Mouse (Mus musculus): ENCODE data around the gene Bex6. TPM values are rescaled to one million over a fixed set of nuclear protein-coding genes. Genes with fewer than 3 reads are reported as not detected.

Bex6 gene
- total and polyA plus RNA-seq, 2 experiments from 2014 or later, result not detected

DNA sequence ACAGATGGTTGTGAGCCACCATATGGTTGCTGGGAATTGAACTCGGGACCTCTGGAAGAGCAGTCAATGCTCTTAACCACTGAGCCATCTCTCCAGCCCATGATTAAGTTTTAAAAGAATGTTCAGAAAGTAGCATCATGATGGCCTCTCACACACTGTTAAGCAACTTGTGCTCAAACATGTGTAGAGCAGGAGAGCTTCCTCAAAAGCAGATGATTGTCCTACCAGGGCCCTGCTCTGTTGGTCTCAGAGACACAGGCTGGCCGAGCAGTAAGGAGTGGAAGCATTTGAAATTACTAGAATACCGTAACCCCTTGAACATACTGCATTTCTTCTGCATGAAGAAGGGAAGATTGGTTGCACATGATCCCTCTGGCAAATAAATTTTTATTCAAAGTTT lies 20.7 kb upstream of the Bex6 start:
- Histone ChIP-seq H3K9ac (replicated peaks; ENCODE audit: low read length, poor library complexity, severe bottlenecking) (no peak overlapping the region), H3K36me3 (ENCODE audit: insufficient read depth, low read length) (no peaks in the 10 kb centered on the region), H3K4me1 (ENCODE audit: insufficient read depth, low read length) (no peaks in the 10 kb centered on the region), H3K27me3 (ENCODE audit: insufficient read depth, low read length) (no peaks in the 10 kb centered on the region), H3K27ac (ENCODE audit: low read depth, low read length) (no peak overlapping the region), H3K4me2 (ENCODE audit: low read depth, low read length, poor library complexity, severe bottlenecking) (no peak overlapping the region), H3K9me3 (ENCODE audit: low read length) (no peaks in the 10 kb centered on the region), H3K4me3 (ENCODE audit: low read depth, low read length) (no peak overlapping the region)
- ATAC-seq (ENCODE audit: low FRiP score), result no peak
- WGBS, result 95% methylated on average over 3 of the region's 3 CpGs
- no peak for TF ChIP-seq CTCF (IDR thresholded peaks at IDR 0.05)
- no peak for DNase-seq (ENCODE audit: low spot score)

DNA sequence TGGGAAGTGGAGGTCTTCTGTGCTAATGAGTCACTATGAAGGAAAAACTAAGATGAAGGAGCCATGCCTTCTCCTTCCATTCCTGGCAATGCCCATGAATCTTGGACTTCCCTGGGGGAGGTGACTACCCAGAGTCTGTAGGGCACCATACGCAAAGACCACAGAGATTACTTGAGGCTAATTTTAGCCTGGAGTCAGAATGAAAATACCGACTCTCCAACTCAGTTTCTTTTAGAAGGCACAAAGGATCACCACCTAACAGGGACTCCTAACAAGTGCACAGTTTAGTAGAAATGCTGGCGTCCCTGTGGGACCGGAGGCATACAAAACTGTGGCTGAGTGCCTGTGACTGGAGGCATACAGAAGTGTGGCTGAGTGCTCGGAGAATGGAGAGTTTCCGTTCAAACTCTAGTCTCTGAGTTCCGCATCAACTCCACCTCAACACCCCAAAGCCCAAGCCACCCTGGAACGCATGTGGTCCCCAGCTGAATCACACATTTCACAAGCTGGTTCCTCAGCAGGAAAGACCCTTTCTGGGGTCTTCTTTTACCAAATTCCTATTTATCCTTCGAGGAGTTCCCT lies 18.8 kb upstream of the Bex6 start:
- DNase-seq (ENCODE audit: low spot score) (no peak), ATAC-seq (ENCODE audit: low FRiP score) (no peak)
- Histone ChIP-seq H3K9ac (replicated peaks; ENCODE audit: low read length, poor library complexity, severe bottlenecking) (no peak overlapping the region), H3K4me2 (ENCODE audit: low read depth, low read length, poor library complexity, severe bottlenecking) (no peak overlapping the region), H3K27me3 (ENCODE audit: insufficient read depth, low read length) (peaks cover 5% of the 10 kb centered on the region; the same call in 1 of the 2 replicates), H3K4me1 (ENCODE audit: insufficient read depth, low read length) (0 out of 2 replicates have a peak, but pooled peaks cover 3% of the 10 kb centered on the region), H3K27ac (ENCODE audit: low read depth, low read length) (no peak overlapping the region), H3K36me3 (ENCODE audit: insufficient read depth, low read length) (no peaks in the 10 kb centered on the region), H3K4me3 (ENCODE audit: low read depth, low read length) (no peak overlapping the region), H3K9me3 (ENCODE audit: low read length) (no peaks in the 10 kb centered on the region)
- WGBS, result 88% methylated on average over 9 of the region's 9 CpGs
- no peak for TF ChIP-seq CTCF (IDR thresholded peaks at IDR 0.05)

DNA sequence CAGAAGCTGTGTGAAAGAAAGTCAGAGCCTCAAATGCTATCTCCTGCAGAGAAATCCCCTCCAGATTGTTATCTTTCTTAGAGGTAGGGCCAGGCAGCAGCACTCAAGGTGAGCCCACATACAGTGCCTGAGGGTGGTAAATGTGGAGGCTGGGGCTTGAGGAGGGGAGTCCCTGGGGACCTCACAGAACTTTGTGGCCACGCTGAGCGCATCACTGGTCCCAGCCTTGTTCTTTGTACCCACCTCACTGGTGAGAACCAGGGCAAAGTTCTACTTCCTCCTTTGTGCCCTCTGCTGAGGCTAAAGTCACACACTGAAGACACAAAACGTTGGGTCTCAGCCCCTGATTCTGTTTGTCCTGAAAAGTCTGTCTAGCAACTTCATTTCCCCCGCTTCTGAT lies 16.2 kb upstream of the Bex6 start:
- Histone ChIP-seq H3K9me3 (ENCODE audit: low read length) (no peaks in the 10 kb centered on the region), H3K36me3 (ENCODE audit: insufficient read depth, low read length) (no peaks in the 10 kb centered on the region), H3K4me1 (ENCODE audit: insufficient read depth, low read length) (0 out of 2 replicates have a peak, but pooled peaks cover 3% of the 10 kb centered on the region), H3K4me3 (ENCODE audit: low read depth, low read length) (no peak overlapping the region), H3K9ac (replicated peaks; ENCODE audit: low read length, poor library complexity, severe bottlenecking) (no peak overlapping the region), H3K4me2 (ENCODE audit: low read depth, low read length, poor library complexity, severe bottlenecking) (no peak overlapping the region), H3K27me3 (ENCODE audit: insufficient read depth, low read length) (peaks cover 5% of the 10 kb centered on the region; the same call in 1 of the 2 replicates), H3K27ac (ENCODE audit: low read depth, low read length) (no peak overlapping the region)
- TF ChIP-seq CTCF (IDR thresholded peaks at IDR 0.05), result no peak
- DNase-seq (ENCODE audit: low spot score) (no peak), ATAC-seq (ENCODE audit: low FRiP score) (no peak)
- WGBS, result 78% methylated on average over 4 of the region's 4 CpGs

- Histone ChIP-seq H3K4me3 (ENCODE audit: low read depth, low read length) (no peak overlapping the region), H3K9ac (replicated peaks; ENCODE audit: low read length, poor library complexity, severe bottlenecking) (no peak overlapping the region), H3K27me3 (ENCODE audit: insufficient read depth, low read length) (peaks cover 5% of the 10 kb centered on the region; the same call in 1 of the 2 replicates), H3K9me3 (ENCODE audit: low read length) (no peaks in the 10 kb centered on the region), H3K27ac (ENCODE audit: low read depth, low read length) (no peak overlapping the region), H3K4me2 (ENCODE audit: low read depth, low read length, poor library complexity, severe bottlenecking) (no peak overlapping the region), H3K4me1 (ENCODE audit: insufficient read depth, low read length) (0 out of 2 replicates have a peak, but pooled peaks cover 3% of the 10 kb centered on the region), H3K36me3 (ENCODE audit: insufficient read depth, low read length) (no peaks in the 10 kb centered on the region)
- DNase-seq (ENCODE audit: low spot score) (no peak), ATAC-seq (ENCODE audit: low FRiP score) (no peak)
- no peak for TF ChIP-seq CTCF (IDR thresholded peaks at IDR 0.05)
- 81% methylated on average over 5 of the region's 5 CpGs for WGBS
Measured at GRCm38 (mm10) chr16:32163891-32164290, 15.7 kb upstream of the Bex6 start.

DNA sequence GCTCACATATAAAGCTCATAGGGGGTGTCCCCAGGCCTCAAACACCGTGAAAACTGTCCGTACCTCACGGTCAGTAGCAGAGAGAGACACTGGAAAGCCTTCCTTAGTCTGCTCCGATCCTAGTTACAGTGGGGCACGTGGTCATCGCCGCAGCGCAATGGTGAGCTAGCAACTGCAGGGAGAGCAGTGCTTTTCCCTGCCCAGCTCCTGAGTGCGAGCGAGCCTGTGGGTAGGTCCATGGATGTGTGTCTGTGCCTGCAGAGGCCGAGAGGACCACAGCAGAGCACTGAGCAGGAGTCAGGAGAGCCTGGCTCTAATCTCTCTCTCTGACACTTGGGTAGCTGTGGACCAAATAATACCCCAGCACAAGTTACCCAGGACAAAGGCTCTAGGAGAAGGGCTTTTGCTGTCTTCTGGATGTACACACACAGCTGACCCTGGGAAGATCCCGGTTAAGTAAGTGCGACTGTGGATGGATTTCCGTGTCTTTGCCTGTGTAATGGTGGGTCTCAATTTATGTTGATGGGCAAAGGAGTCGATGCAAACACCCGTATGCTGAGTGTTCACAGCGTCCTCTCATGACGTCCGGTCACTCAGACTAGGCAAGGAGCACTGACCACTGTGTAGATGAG lies 15.1 kb upstream of the Bex6 start:
- Histone ChIP-seq H3K27me3 (ENCODE audit: insufficient read depth, low read length) (peaks cover 5% of the 10 kb centered on the region; the same call in 1 of the 2 replicates), H3K9ac (replicated peaks; ENCODE audit: low read length, poor library complexity, severe bottlenecking) (no peak overlapping the region), H3K4me3 (ENCODE audit: low read depth, low read length) (peak overlapping the region; percentile 41; the same call in 1 of the 2 replicates), H3K27ac (ENCODE audit: low read depth, low read length) (no peak overlapping the region), H3K9me3 (ENCODE audit: low read length) (no peaks in the 10 kb centered on the region), H3K36me3 (ENCODE audit: insufficient read depth, low read length) (no peaks in the 10 kb centered on the region), H3K4me2 (ENCODE audit: low read depth, low read length, poor library complexity, severe bottlenecking) (peak overlapping the region; percentile 80), H3K4me1 (ENCODE audit: insufficient read depth, low read length) (0 out of 2 replicates have a peak, but pooled peaks cover 3% of the 10 kb centered on the region)
- TF ChIP-seq CTCF (IDR thresholded peaks at IDR 0.05), result no peak
- ATAC-seq (ENCODE audit: low FRiP score) (no peak), DNase-seq (ENCODE audit: low spot score) (no peak)
- 72% methylated on average over 19 of the region's 19 CpGs for WGBS

DNA sequence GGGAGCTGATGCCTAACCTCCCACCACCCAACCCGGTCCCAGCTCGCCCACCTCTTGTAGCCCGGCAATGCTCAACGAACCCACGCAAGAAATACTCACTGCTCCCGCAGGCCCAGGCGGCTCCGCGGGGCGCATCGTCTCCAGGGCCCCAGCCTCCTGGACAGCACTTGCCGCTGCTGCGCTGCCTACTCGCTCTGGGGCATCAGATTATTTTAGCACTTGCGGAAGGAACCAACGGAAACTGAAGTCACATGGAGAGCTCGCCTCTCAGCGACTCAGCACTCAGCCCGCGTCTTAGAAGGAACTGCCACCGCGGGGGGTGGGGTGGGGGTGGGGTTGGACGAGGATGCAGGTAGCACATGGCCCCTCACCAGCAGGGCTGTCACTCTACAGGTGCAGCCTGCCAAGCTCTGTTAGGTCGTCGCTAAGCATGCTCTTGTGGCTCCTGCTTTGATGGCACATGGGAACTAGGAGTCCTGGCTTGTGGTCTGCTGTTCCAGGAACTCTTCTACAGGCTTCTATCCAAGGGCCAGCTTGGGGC lies 14.3 kb upstream of the Bex6 start, which contains the start of gene Nrros:
TSS of gene Nrros (minus strand) at position 314 of the 541 bp plus-strand sequence.
- Histone ChIP-seq H3K4me3 (ENCODE audit: low read depth, low read length) (peak within 1 kb of the TSS; percentile 41), H3K27me3 (ENCODE audit: insufficient read depth, low read length) (peaks cover 5% of the 10 kb centered on the region; the same call in 1 of the 2 replicates), H3K4me1 (ENCODE audit: insufficient read depth, low read length) (0 out of 2 replicates have a peak, but pooled peaks cover 3% of the 10 kb centered on the region), H3K36me3 (ENCODE audit: insufficient read depth, low read length) (no peaks in the 10 kb centered on the region), H3K9me3 (ENCODE audit: low read length) (no peaks in the 10 kb centered on the region), H3K9ac (replicated peaks; ENCODE audit: low read length, poor library complexity, severe bottlenecking) (peak within 1 kb of the TSS; percentile 52; the same call in 1 of the 2 replicates), H3K4me2 (ENCODE audit: low read depth, low read length, poor library complexity, severe bottlenecking) (peak within 1 kb of the TSS; percentile 80), H3K27ac (ENCODE audit: low read depth, low read length) (no peak within 1 kb of the TSS)
- ATAC-seq (ENCODE audit: low FRiP score) (0 out of 2 replicates have a peak, but pooled peaks have one; percentile 20), DNase-seq (ENCODE audit: low spot score) (peak; percentile 12)
- TF ChIP-seq CTCF (IDR thresholded peaks at IDR 0.05), result no peak
- 1% methylated on average over 25 of the region's 25 CpGs for WGBS

Data from midbrain, postnatal 0 days (tissue).